Mouse (Mus musculus): ENCODE results near the gene Scyl1. TPM values are rescaled to one million over a fixed set of nuclear protein-coding genes. Genes with fewer than 3 reads are reported as not detected.

Scyl1 gene
- polyA plus RNA-seq, 1 experiment from 2014 or later = 64.6 TPM

GRCm38 (mm10) chr19:5725767-5726515 lies 45.3 kb downstream of the Scyl1 start, which contains the start of gene Ehbp1l1:
Gene Ehbp1l1, minus strand, starts transcription at chr19:5726317.
- ATAC-seq = peak; percentile 56
- TF ChIP-seq CTCF (IDR thresholded peaks at IDR 0.05) (peak; percentile 21; the same call in 1 of the 2 replicates), EP300 (IDR thresholded peaks at IDR 0.05) (no peak)

GRCm38 (mm10) chr19:5725029-5725707 lies 46.1 kb downstream of the Scyl1 start:
- DNase-seq (ENCODE audit: low spot score) = peak; percentile 53
- TF ChIP-seq EP300 (IDR thresholded peaks at IDR 0.05) = no peak
- no peak for TF ChIP-seq CTCF (IDR thresholded peaks at IDR 0.05)
- WGBS = 52% methylated on average over 12 of the region's 12 CpGs
- peak overlapping the region; percentile 84 for H3K27ac ChIP-seq (ENCODE audit: low read length)
- H3K36me3 ChIP-seq (ENCODE audit: insufficient read depth, low read length) = peaks cover 13% of the 10 kb centered on the region; the same call in 1 of the 2 replicates
- H3K9ac ChIP-seq (replicated peaks; ENCODE audit: low read depth) = peak overlapping the region; percentile 66
- H3K4me2 ChIP-seq (replicated peaks; ENCODE audit: low read depth, low read length) = peak overlapping the region; percentile 71
- H3K27me3 ChIP-seq (replicated peaks; ENCODE audit: insufficient read depth, low read length) = no peaks in the 10 kb centered on the region
- 0 out of 2 replicates have a peak, but pooled peaks have one; percentile 14 for ATAC-seq
- peak overlapping the region; percentile 56 for H3K4me3 ChIP-seq (ENCODE audit: low read depth, low read length)
- no peaks in the 10 kb centered on the region for H3K9me3 ChIP-seq (ENCODE audit: low read length)
- H3K4me1 ChIP-seq (ENCODE audit: insufficient read depth, low read depth, low read length) = peaks cover 39% of the 10 kb centered on the region

More at GRCm38 (mm10) chr19:5725767-5726515, 45.3 kb downstream of the Scyl1 start, which contains the start of gene Ehbp1l1:
- no peaks in the 10 kb centered on the region for H3K9me3 ChIP-seq (ENCODE audit: low read length)
- peak within 1 kb of the TSS; percentile 90 for H3K4me2 ChIP-seq (replicated peaks; ENCODE audit: low read depth, low read length)
- 6% methylated on average over 47 of the region's 49 CpGs for WGBS
- peak within 1 kb of the TSS; percentile 84 for H3K27ac ChIP-seq (ENCODE audit: low read length)
- no peaks in the 10 kb centered on the region for H3K27me3 ChIP-seq (replicated peaks; ENCODE audit: insufficient read depth, low read length)
- peak within 1 kb of the TSS; percentile 66 for H3K9ac ChIP-seq (replicated peaks; ENCODE audit: low read depth)
- H3K4me1 ChIP-seq (ENCODE audit: insufficient read depth, low read depth, low read length) = peaks cover 40% of the 10 kb centered on the region
- H3K36me3 ChIP-seq (ENCODE audit: insufficient read depth, low read length) = peaks cover 5% of the 10 kb centered on the region; the same call in 1 of the 2 replicates
- DNase-seq (ENCODE audit: low spot score) = peak; percentile 84
- peak within 1 kb of the TSS; percentile 92 for H3K4me3 ChIP-seq (ENCODE audit: low read depth, low read length)

GRCm38 (mm10) chr19:5724549-5724941 lies 46.7 kb downstream of the Scyl1 start:
- Histone ChIP-seq H3K9me3 (ENCODE audit: low read length) (no peaks in the 10 kb centered on the region), H3K36me3 (ENCODE audit: insufficient read depth, low read length) (peaks cover 16% of the 10 kb centered on the region; the same call in 1 of the 2 replicates), H3K27me3 (replicated peaks; ENCODE audit: insufficient read depth, low read length) (no peaks in the 10 kb centered on the region), H3K4me3 (ENCODE audit: low read depth, low read length) (peak overlapping the region; percentile 56), H3K4me1 (ENCODE audit: insufficient read depth, low read depth, low read length) (peaks cover 36% of the 10 kb centered on the region), H3K4me2 (replicated peaks; ENCODE audit: low read depth, low read length) (peak overlapping the region; percentile 71), H3K27ac (ENCODE audit: low read length) (peak overlapping the region; percentile 84), H3K9ac (replicated peaks; ENCODE audit: low read depth) (peak overlapping the region; percentile 66)
- DNase-seq (ENCODE audit: low spot score) (peak; percentile 88), ATAC-seq (peak; percentile 62)
- WGBS = 36% methylated on average over 7 of the region's 7 CpGs
- TF ChIP-seq CTCF (IDR thresholded peaks at IDR 0.05) = no peak
- TF ChIP-seq EP300 (IDR thresholded peaks at IDR 0.05) = no peak

- 54% methylated on average over 4 of the region's 4 CpGs for WGBS
- H3K4me3 ChIP-seq (ENCODE audit: low read depth, low read length) = peak overlapping the region; percentile 56
- no peak for ATAC-seq
- H3K9ac ChIP-seq (replicated peaks; ENCODE audit: low read depth) = 0 out of 2 replicates have a peak overlapping the region, but pooled peaks have one; percentile 1
- TF ChIP-seq EP300 (IDR thresholded peaks at IDR 0.05) = no peak
- no peak for TF ChIP-seq CTCF (IDR thresholded peaks at IDR 0.05)
- H3K4me2 ChIP-seq (replicated peaks; ENCODE audit: low read depth, low read length) = peak overlapping the region; percentile 71
- H3K27me3 ChIP-seq (replicated peaks; ENCODE audit: insufficient read depth, low read length) = no peaks in the 10 kb centered on the region
- H3K9me3 ChIP-seq (ENCODE audit: low read length) = no peaks in the 10 kb centered on the region
- H3K36me3 ChIP-seq (ENCODE audit: insufficient read depth, low read length) = peaks cover 20% of the 10 kb centered on the region; the same call in 1 of the 2 replicates
- no peak for DNase-seq (ENCODE audit: low spot score)
- peaks cover 36% of the 10 kb centered on the region for H3K4me1 ChIP-seq (ENCODE audit: insufficient read depth, low read depth, low read length)
- H3K27ac ChIP-seq (ENCODE audit: low read length) = peak overlapping the region; percentile 64; the same call in 1 of the 2 replicates
Observed at GRCm38 (mm10) chr19:5723934-5724548, 47.2 kb downstream of the Scyl1 start.

- Histone ChIP-seq H3K36me3 (ENCODE audit: insufficient read depth, low read length) (peaks cover 20% of the 10 kb centered on the region; the same call in 1 of the 2 replicates), H3K9ac (replicated peaks; ENCODE audit: low read depth) (no peak overlapping the region), H3K27me3 (replicated peaks; ENCODE audit: insufficient read depth, low read length) (no peaks in the 10 kb centered on the region)
Observed at GRCm38 (mm10) chr19:5722848-5723425, 48.3 kb downstream of the Scyl1 start.

More at GRCm38 (mm10) chr19:5722848-5723425, 48.3 kb downstream of the Scyl1 start:
- no peak for TF ChIP-seq CTCF (IDR thresholded peaks at IDR 0.05)
- no peak for TF ChIP-seq EP300 (IDR thresholded peaks at IDR 0.05)
- DNase-seq (ENCODE audit: low spot score) = no peak
- ATAC-seq = no peak
- Histone ChIP-seq H3K27ac (ENCODE audit: low read length) (no peak overlapping the region), H3K4me2 (replicated peaks; ENCODE audit: low read depth, low read length) (no peak overlapping the region), H3K9me3 (ENCODE audit: low read length) (no peaks in the 10 kb centered on the region), H3K4me1 (ENCODE audit: insufficient read depth, low read depth, low read length) (peaks cover 27% of the 10 kb centered on the region), H3K4me3 (ENCODE audit: low read depth, low read length) (no peak overlapping the region)
- 85% methylated on average over 7 of the region's 7 CpGs for WGBS
